Mouse (Mus musculus) lung, adult 2 months (tissue): ENCODE measurements around the gene Cdc14a. TPM values are rescaled to one million over a fixed set of nuclear protein-coding genes. Genes with fewer than 3 reads are reported as not detected.

Experiments used
- DNase-seq: peaks from one replicate; pipeline ENCODE4 v3.0.0; 2022
- H3K4me1 ChIP-seq: fragments of 200-500 bp; 2 replicates; pipeline ENCODE4 v1.6.1; 2011; ENCODE audit warnings: low read length; ENCODE audit not compliant: control insufficient read depth, insufficient read depth
- H3K4me3 ChIP-seq: fragments of 200-500 bp; replicated peaks from 2 replicates; pipeline ENCODE3; 2011; ENCODE audit warnings: low read depth, mild to moderate bottlenecking, control low read depth, low read length; ENCODE audit errors: extremely low read depth
- CTCF ChIP-seq: fragments of 200-500 bp; IDR thresholded peaks from 2 replicates; pipeline ENCODE4 v1.5.1; 2011; ENCODE audit warnings: mild to moderate bottlenecking, low read length, control low read depth; ENCODE audit not compliant: insufficient read depth
- POLR2A ChIP-seq: fragments of 200-500 bp; IDR thresholded peaks from 2 replicates; pipeline ENCODE4 v1.6.1; 2011; ENCODE audit warnings: low read depth, mild to moderate bottlenecking, control low read depth, low read length, borderline replicate concordance; ENCODE audit errors: extremely low read depth
- WGBS: fragments of 180-500 bp; shearing (Covaris S2); methylation state at CpG from one replicate; pipeline ENCODE4 v1.1.7; 2018; 5-methylcytosine and 5-hydroxymethylcytosine counted together
- polyA plus RNA-seq: library from polyadenylated mRNA; depleted of rRNA; stranded (reverse); fragments of >200 nt; gene quantifications from 2 replicates; pipeline ENCODE4 v1.2.3, GENCODE M21; 2012; rRNA removed

Cdc14a gene
- polyA plus RNA-seq = 7.2 and 8.5 TPM in 2 replicates

- peak within 1 kb of the TSS; percentile 68 for H3K4me3 ChIP-seq
- WGBS = under 1% methylated on average over 62 of the region's 64 CpGs
- peak; percentile 81 for DNase-seq
- H3K4me1 ChIP-seq = no peaks in the 10 kb centered on the region; the same call in 1 of the 2 replicates
- TF ChIP-seq POLR2A (peak; percentile 83; the same call in 1 of the 2 replicates), CTCF (no peak)
Measured at GRCm38 (mm10) chr3:116423353-116424159, at the start of gene Cdc14a. Gene Cdc14a, minus strand, starts transcription at chr3:116424032.

- WGBS = 75% methylated on average over 12 of the region's 12 CpGs
Measured at GRCm38 (mm10) chr3:116465709-116466108, 41.9 kb upstream of the Cdc14a start.

GRCm38 (mm10) chr3:116464318-116464717 lies 40.5 kb upstream of the Cdc14a start:
- WGBS = 44% methylated on average over 2 of the region's 2 CpGs
- H3K4me1 ChIP-seq = no peaks in the 10 kb centered on the region
- TF ChIP-seq POLR2A (no peak), CTCF (no peak)
- no peak for DNase-seq
- no peak overlapping the region for H3K4me3 ChIP-seq

More at GRCm38 (mm10) chr3:116465709-116466108, 41.9 kb upstream of the Cdc14a start:
- H3K4me1 ChIP-seq = no peaks in the 10 kb centered on the region
- TF ChIP-seq CTCF = no peak
- TF ChIP-seq POLR2A = no peak
- DNase-seq = no peak
- no peak overlapping the region for H3K4me3 ChIP-seq

- no peaks in the 10 kb centered on the region for H3K4me1 ChIP-seq
- no peak overlapping the region for H3K4me3 ChIP-seq
- no peak for DNase-seq
- 84% methylated on average over 4 of the region's 4 CpGs for WGBS
- TF ChIP-seq POLR2A (no peak), CTCF (no peak)
Measured at GRCm38 (mm10) chr3:116461053-116461452, 37.2 kb upstream of the Cdc14a start.

- Histone ChIP-seq H3K4me3 (no peak overlapping the region), H3K4me1 (no peaks in the 10 kb centered on the region)
- no peak for DNase-seq
- TF ChIP-seq POLR2A (no peak), CTCF (no peak)
- 17% methylated on average over 1 of the region's 1 CpGs for WGBS
Measured at GRCm38 (mm10) chr3:116454529-116454928, 30.7 kb upstream of the Cdc14a start.

GRCm38 (mm10) chr3:116450741-116451140 lies 26.9 kb upstream of the Cdc14a start:
- Histone ChIP-seq H3K4me3 (no peak overlapping the region), H3K4me1 (no peaks in the 10 kb centered on the region)
- DNase-seq = no peak
- 64% methylated on average over 3 of the region's 3 CpGs for WGBS
- TF ChIP-seq CTCF = no peak
- TF ChIP-seq POLR2A = no peak

- Histone ChIP-seq H3K4me1 (no peaks in the 10 kb centered on the region), H3K4me3 (no peak overlapping the region)
- TF ChIP-seq POLR2A = no peak
- no peak for TF ChIP-seq CTCF
- no peak for DNase-seq
- 87% methylated on average over 9 of the region's 9 CpGs for WGBS
Measured at GRCm38 (mm10) chr3:116444327-116444726, 20.5 kb upstream of the Cdc14a start.

- 38% methylated on average over 1 of the region's 1 CpGs for WGBS
- H3K4me3 ChIP-seq = no peak overlapping the region
- H3K4me1 ChIP-seq = no peaks in the 10 kb centered on the region
- DNase-seq = no peak
- TF ChIP-seq CTCF = no peak
- TF ChIP-seq POLR2A = no peak
Measured at GRCm38 (mm10) chr3:116442788-116443187, 19.0 kb upstream of the Cdc14a start.

- 85% methylated on average over 15 of the region's 15 CpGs for WGBS
Measured at GRCm38 (mm10) chr3:116441518-116442205, 17.8 kb upstream of the Cdc14a start.

More at GRCm38 (mm10) chr3:116441518-116442205, 17.8 kb upstream of the Cdc14a start:
- Histone ChIP-seq H3K4me1 (no peaks in the 10 kb centered on the region), H3K4me3 (no peak overlapping the region)
- no peak for DNase-seq
- TF ChIP-seq POLR2A = no peak
- TF ChIP-seq CTCF = no peak
